Mouse (Mus musculus) E14TG2a.4 (cell line): ENCODE measurements around the gene Atxn7l1.

Experiments
- CTCF ChIP-seq: conservative IDR thresholded peaks from 2 replicates; pipeline ENCODE4 v1.5.1; 2014; ENCODE audit warnings: low read length
- NANOG ChIP-seq: IDR thresholded peaks from 2 replicates; pipeline ENCODE4 v1.6.1; 2014; ENCODE audit warnings: borderline replicate concordance, low read length, mixed read lengths
- POU5F1 ChIP-seq: IDR thresholded peaks from 2 replicates; pipeline ENCODE4 v1.6.1; 2014; ENCODE audit warnings: low read length, borderline replicate concordance

GRCm38 (mm10) chr12:33174675-33175357, 27.3 kb downstream of the Atxn7l1 start:
- TF ChIP-seq CTCF = no peak
- no peak for TF ChIP-seq POU5F1
- TF ChIP-seq NANOG = no peak
